Mouse (Mus musculus) C2C12 (cell line): Measurements from ENCODE around the gene Gcg.

Source experiments
- CEBPB ChIP-seq: IDR thresholded peaks from one replicate; pipeline ENCODE4 v1.6.1; 2011; ENCODE audit warnings: low read depth, mild to moderate bottlenecking, control low read depth, moderate library complexity
- CTCF ChIP-seq: IDR thresholded peaks from one replicate; pipeline ENCODE4 v1.5.1; 2011; ENCODE audit not compliant: control insufficient read depth, insufficient read depth, insufficient read length
- FOSL1 ChIP-seq: IDR thresholded peaks from one replicate; pipeline ENCODE4 v1.8.0; 2011; ENCODE audit warnings: mild to moderate bottlenecking, low read length; ENCODE audit not compliant: poor library complexity, insufficient read depth, severe bottlenecking
- MAX ChIP-seq: IDR thresholded peaks from one replicate; pipeline ENCODE4 v1.6.1; 2011; ENCODE audit warnings: mild to moderate bottlenecking, control low read depth
- MYOD1 ChIP-seq: IDR thresholded peaks from one replicate; pipeline ENCODE4 v1.6.1; 2011; ENCODE audit warnings: low read depth; ENCODE audit not compliant: control insufficient read depth, insufficient read length
- MYOG ChIP-seq: IDR thresholded peaks from one replicate; pipeline ENCODE4 v1.6.1; 2011; ENCODE audit not compliant: control insufficient read depth, insufficient read length; ENCODE audit errors: extremely low read depth
- USF1 ChIP-seq: IDR thresholded peaks from one replicate; pipeline ENCODE4 v1.6.1; 2011; ENCODE audit warnings: low read depth, mild to moderate bottlenecking, control low read depth, moderate library complexity

DNA sequence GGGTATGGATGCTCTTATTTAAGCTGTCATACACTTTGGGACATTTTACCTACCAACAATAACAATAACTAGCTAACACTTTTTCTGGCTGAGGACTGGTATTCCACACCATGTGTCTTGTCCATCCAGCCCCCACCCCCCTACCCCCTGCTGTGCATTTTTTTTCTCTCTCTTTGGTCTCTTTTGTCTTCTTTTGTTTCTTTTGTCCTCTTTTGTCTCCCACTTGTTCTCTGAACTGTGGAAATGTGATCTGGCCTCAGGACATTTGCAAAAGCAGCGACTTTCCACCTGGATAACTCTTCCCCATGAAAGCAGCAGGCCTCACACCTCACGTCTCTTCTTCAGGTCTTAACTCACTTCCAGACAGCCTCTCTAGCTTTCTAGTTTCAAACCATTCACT, 23.0 kb upstream of the Gcg start:
- no peak for TF ChIP-seq CTCF
- no peak for TF ChIP-seq CEBPB
- TF ChIP-seq MYOG, result no peak
- no peak for TF ChIP-seq USF1
- no peak for TF ChIP-seq MAX
- no peak for TF ChIP-seq MYOD1
- no peak for TF ChIP-seq FOSL1
